ENCODE assay signal across 20 mouse cellular contexts in the genomic region with DNA sequence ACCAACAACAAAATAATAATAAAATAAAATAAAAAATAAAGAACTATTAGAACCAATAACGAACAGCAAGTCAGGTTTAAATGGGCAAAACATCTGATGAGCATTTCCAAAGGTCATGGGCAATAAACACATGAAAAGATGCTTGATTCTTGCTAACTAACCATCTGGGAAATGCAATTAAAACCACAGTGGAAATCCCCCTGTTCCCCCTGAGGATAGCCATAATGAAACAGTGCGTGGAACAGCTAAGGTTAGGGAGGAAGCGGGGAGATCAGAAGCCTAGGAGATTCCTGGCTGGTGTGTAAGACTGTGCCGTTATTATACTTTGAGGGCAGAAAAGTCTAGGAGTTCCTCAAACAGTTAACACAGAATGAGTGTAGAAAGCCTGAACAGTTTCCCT.
"Had no signal": no experiment of that assay in that cellular context is flagged by ENCODE, and none has a peak within 500 bp of the region (broad histone marks: within the 10 kb centered on the region; RNA-seq: fewer than 3 reads in every experiment).

No protein-coding gene starts in this region.

- ATAC-seq: midbrain, embryonic 15.5 days had no signal

- H3K27me3 ChIP-seq: limb, embryonic 13.5 days; liver, embryonic 13.5 days; midbrain, embryonic 15.5 days; neural tube, embryonic 13.5 days had no signal

- H3K36me3 ChIP-seq: limb, embryonic 10.5 days; limb, embryonic 13.5 days; liver, embryonic 13.5 days; midbrain, embryonic 12.5 days; midbrain, embryonic 15.5 days; neural tube, embryonic 13.5 days had no signal

- DNase-seq: kidney, postnatal 25 days; layer of hippocampus, adult 9-11 months; liver; liver, embryonic 13.5 days; lung, adult 2 months; retina, postnatal 1 day; right cerebral cortex, postnatal 25 days; spleen, adult 18-20 months; thymus, adult 2 months; thymus, postnatal 14 days; thymus, postnatal 4 days had no signal

- H3K9me3 ChIP-seq: limb, embryonic 10.5 days; limb, embryonic 13.5 days; liver, embryonic 13.5 days; midbrain, embryonic 12.5 days; midbrain, embryonic 15.5 days; neural tube, embryonic 13.5 days had no signal

- H3K4me3 ChIP-seq: layer of hippocampus, adult 2 months; limb, embryonic 10.5 days; limb, embryonic 13.5 days; liver, embryonic 13.5 days; midbrain, embryonic 12.5 days; midbrain, embryonic 15.5 days; neural tube, embryonic 13.5 days had no signal

- H3K9ac ChIP-seq: limb, embryonic 13.5 days; liver, embryonic 13.5 days; midbrain, embryonic 12.5 days; midbrain, embryonic 15.5 days; neural tube, embryonic 13.5 days had no signal

- H3K4me2 ChIP-seq: limb, embryonic 13.5 days; liver, embryonic 13.5 days; midbrain, embryonic 12.5 days; midbrain, embryonic 15.5 days; neural tube, embryonic 13.5 days had no signal

- H3K27ac ChIP-seq: kidney, postnatal 0 days; layer of hippocampus, adult 2 months; limb, embryonic 10.5 days; limb, embryonic 13.5 days; liver, embryonic 13.5 days; macrophage; midbrain, embryonic 12.5 days; midbrain, embryonic 15.5 days; neural tube, embryonic 13.5 days; stomach, postnatal 0 days had no signal

- H3K4me1 ChIP-seq: midbrain, embryonic 12.5 days had no signal
